Mouse (Mus musculus) midbrain, embryonic 15.5 days (tissue): ENCODE results near the gene Nrg3. TPM values are rescaled to one million over a fixed set of nuclear protein-coding genes. Genes with fewer than 3 reads are reported as not detected.
A peak's percentile ranks its signal among the peaks of the same experiment; 100 is the strongest.

ENCODE experiments used
- ATAC-seq: fragments of 200-750 bp; cut with Nextera tagmentation; replicated peaks from 2 replicates; pipeline ENCODE4 v1.8.0; 2017; ENCODE audit warnings: moderate TSS enrichment
- H3K27ac ChIP-seq: fragments of 300-500 bp; sonication (generic); 2 replicates; pipeline ENCODE4 v1.5.1; 2015; ENCODE audit warnings: mild to moderate bottlenecking, inconsistent platforms
- H3K27me3 ChIP-seq: fragments of 300-500 bp; sonication (generic); replicated peaks from 2 replicates; pipeline ENCODE4 v1.6.1; 2015; ENCODE audit warnings: inconsistent platforms
- H3K36me3 ChIP-seq: fragments of 300-500 bp; sonication (generic); replicated peaks from 2 replicates; pipeline ENCODE4 v1.6.1; 2015; ENCODE audit warnings: inconsistent platforms
- H3K4me1 ChIP-seq: fragments of 300-500 bp; sonication (generic); 2 replicates; pipeline ENCODE4 v1.6.1; 2015; ENCODE audit warnings: inconsistent platforms
- H3K4me2 ChIP-seq: fragments of 300-500 bp; sonication (generic); 2 replicates; pipeline ENCODE4 v1.6.1; 2015; ENCODE audit warnings: inconsistent platforms, mild to moderate bottlenecking, moderate library complexity
- H3K4me3 ChIP-seq: fragments of 300-500 bp; sonication (generic); 2 replicates; pipeline ENCODE4 v1.5.1; 2015; ENCODE audit warnings: mild to moderate bottlenecking, inconsistent platforms
- H3K9ac ChIP-seq: fragments of 300-500 bp; sonication (generic); 2 replicates; pipeline ENCODE4 v1.6.1; 2015; ENCODE audit warnings: mild to moderate bottlenecking, inconsistent platforms
- H3K9me3 ChIP-seq: fragments of 300-500 bp; sonication (generic); 2 replicates; pipeline ENCODE4 v1.6.1; 2016; ENCODE audit warnings: inconsistent platforms
- WGBS: fragments of 180-500 bp; shearing (Covaris S2); methylation state at CpG from one replicate; pipeline ENCODE4 v1.1.7; 2015; ENCODE audit warnings: mixed read lengths; 5-methylcytosine and 5-hydroxymethylcytosine counted together
- polyA plus RNA-seq: library from polyadenylated mRNA; unstranded; fragments of >200 nt; fragmentation: Nextera tagmentation; extraction: Ambion mirVana; gene quantifications from 2 replicates; pipeline ENCODE4 v1.2.1, GENCODE M21; 2015

Nrg3 gene
- polyA plus RNA-seq, 1 experiment from 2014 or later: 17.2 TPM

GRCm38 (mm10) chr14:39039046-39039445, 433.8 kb downstream of the Nrg3 start:
- Histone ChIP-seq H3K9me3 (no peaks in the 10 kb centered on the region), H3K36me3 (no peaks in the 10 kb centered on the region), H3K4me2 (no peak overlapping the region), H3K4me3 (no peak overlapping the region), H3K9ac (no peak overlapping the region), H3K4me1 (no peaks in the 10 kb centered on the region), H3K27me3 (no peaks in the 10 kb centered on the region), H3K27ac (no peak overlapping the region)
- ATAC-seq: no peak
- 67% methylated on average over 1 of the region's 1 CpGs for WGBS

- Histone ChIP-seq H3K36me3 (no peaks in the 10 kb centered on the region), H3K4me1 (no peaks in the 10 kb centered on the region), H3K4me3 (no peak overlapping the region), H3K4me2 (no peak overlapping the region), H3K9ac (no peak overlapping the region), H3K9me3 (no peaks in the 10 kb centered on the region), H3K27ac (no peak overlapping the region), H3K27me3 (no peaks in the 10 kb centered on the region)
- no peak for ATAC-seq
- 92% methylated on average over 3 of the region's 3 CpGs for WGBS
Measured at GRCm38 (mm10) chr14:39034482-39034881, 438.4 kb downstream of the Nrg3 start.

GRCm38 (mm10) chr14:39023065-39023464, 449.8 kb downstream of the Nrg3 start:
- no peak overlapping the region for H3K4me2 ChIP-seq
- 88% methylated on average over 2 of the region's 2 CpGs for WGBS
- no peaks in the 10 kb centered on the region for H3K27me3 ChIP-seq
- H3K27ac ChIP-seq: no peak overlapping the region
- H3K4me3 ChIP-seq: no peak overlapping the region
- no peak overlapping the region for H3K9ac ChIP-seq
- no peaks in the 10 kb centered on the region for H3K4me1 ChIP-seq
- no peak for ATAC-seq
- no peaks in the 10 kb centered on the region for H3K9me3 ChIP-seq
- H3K36me3 ChIP-seq: no peaks in the 10 kb centered on the region

GRCm38 (mm10) chr14:39014126-39014525, 458.8 kb downstream of the Nrg3 start:
- Histone ChIP-seq H3K4me3 (no peak overlapping the region), H3K9ac (no peak overlapping the region), H3K4me1 (no peaks in the 10 kb centered on the region), H3K27ac (no peak overlapping the region), H3K27me3 (no peaks in the 10 kb centered on the region), H3K36me3 (no peaks in the 10 kb centered on the region), H3K9me3 (no peaks in the 10 kb centered on the region), H3K4me2 (no peak overlapping the region)
- no peak for ATAC-seq

GRCm38 (mm10) chr14:38997843-38998242, 475.0 kb downstream of the Nrg3 start:
- Histone ChIP-seq H3K27ac (0 out of 2 replicates have a peak overlapping the region, but pooled peaks have one; percentile 50), H3K9ac (no peak overlapping the region), H3K9me3 (no peaks in the 10 kb centered on the region), H3K4me3 (no peak overlapping the region), H3K27me3 (no peaks in the 10 kb centered on the region), H3K4me2 (no peak overlapping the region), H3K4me1 (0 out of 2 replicates have a peak, but pooled peaks cover 3% of the 10 kb centered on the region), H3K36me3 (no peaks in the 10 kb centered on the region)
- 47% methylated on average over 3 of the region's 3 CpGs for WGBS
- no peak; the same call in 1 of the 2 replicates for ATAC-seq

GRCm38 (mm10) chr14:38992574-38992866, 480.4 kb downstream of the Nrg3 start:
- H3K4me1 ChIP-seq: peaks cover 7% of the 10 kb centered on the region; the same call in 1 of the 2 replicates
- no peak overlapping the region for H3K9ac ChIP-seq
- no peaks in the 10 kb centered on the region for H3K27me3 ChIP-seq
- 0 out of 2 replicates have a peak overlapping the region, but pooled peaks have one; percentile 26 for H3K27ac ChIP-seq
- H3K9me3 ChIP-seq: no peaks in the 10 kb centered on the region
- no peaks in the 10 kb centered on the region for H3K36me3 ChIP-seq
- no peak overlapping the region for H3K4me3 ChIP-seq
- 69% methylated on average over 1 of the region's 1 CpGs for WGBS
- H3K4me2 ChIP-seq: peak overlapping the region; percentile 12; the same call in 1 of the 2 replicates
- ATAC-seq: no peak; the same call in 1 of the 2 replicates

- H3K9me3 ChIP-seq: no peaks in the 10 kb centered on the region
- ATAC-seq: peak; percentile 77
- H3K4me3 ChIP-seq: no peak overlapping the region
- H3K4me1 ChIP-seq: peaks cover 7% of the 10 kb centered on the region; the same call in 1 of the 2 replicates
- no peaks in the 10 kb centered on the region for H3K27me3 ChIP-seq
- WGBS: 50% methylated on average over 7 of the region's 7 CpGs
- no peaks in the 10 kb centered on the region for H3K36me3 ChIP-seq
- no peak overlapping the region for H3K9ac ChIP-seq
- peak overlapping the region; percentile 12 for H3K4me2 ChIP-seq
- H3K27ac ChIP-seq: peak overlapping the region; percentile 26; the same call in 1 of the 2 replicates
Measured at GRCm38 (mm10) chr14:38991847-38992573, 480.9 kb downstream of the Nrg3 start.

GRCm38 (mm10) chr14:38959367-38959766, 513.5 kb downstream of the Nrg3 start:
- WGBS: 78% methylated on average over 7 of the region's 7 CpGs
- ATAC-seq: no peak
- no peaks in the 10 kb centered on the region for H3K4me1 ChIP-seq

GRCm38 (mm10) chr14:38937481-38937880, 535.4 kb downstream of the Nrg3 start:
- Histone ChIP-seq H3K4me1 (no peaks in the 10 kb centered on the region), H3K4me3 (no peak overlapping the region), H3K27me3 (no peaks in the 10 kb centered on the region), H3K4me2 (no peak overlapping the region), H3K27ac (no peak overlapping the region), H3K9ac (no peak overlapping the region), H3K9me3 (no peaks in the 10 kb centered on the region), H3K36me3 (no peaks in the 10 kb centered on the region)
- no peak for ATAC-seq
- WGBS: 59% methylated on average over 1 of the region's 1 CpGs

More at GRCm38 (mm10) chr14:38959367-38959766, 513.5 kb downstream of the Nrg3 start:
- Histone ChIP-seq H3K27me3 (no peaks in the 10 kb centered on the region), H3K4me2 (no peak overlapping the region), H3K27ac (no peak overlapping the region), H3K4me3 (no peak overlapping the region), H3K9ac (no peak overlapping the region), H3K36me3 (no peaks in the 10 kb centered on the region), H3K9me3 (no peaks in the 10 kb centered on the region)

- H3K4me1 ChIP-seq: no peaks in the 10 kb centered on the region
- H3K4me2 ChIP-seq: no peak overlapping the region
- H3K4me3 ChIP-seq: no peak overlapping the region
- no peak for ATAC-seq
- WGBS: 57% methylated on average over 2 of the region's 2 CpGs
- no peaks in the 10 kb centered on the region for H3K36me3 ChIP-seq
- no peaks in the 10 kb centered on the region for H3K9me3 ChIP-seq
- no peak overlapping the region for H3K9ac ChIP-seq
- no peaks in the 10 kb centered on the region for H3K27me3 ChIP-seq
- H3K27ac ChIP-seq: no peak overlapping the region
Measured at GRCm38 (mm10) chr14:38936483-38937054, 536.3 kb downstream of the Nrg3 start.

- ATAC-seq: peak; percentile 78
- 78% methylated on average over 1 of the region's 1 CpGs for WGBS
- no peaks in the 10 kb centered on the region for H3K36me3 ChIP-seq
- H3K27ac ChIP-seq: no peak overlapping the region
- no peaks in the 10 kb centered on the region for H3K4me1 ChIP-seq
- H3K4me2 ChIP-seq: no peak overlapping the region
- no peaks in the 10 kb centered on the region for H3K9me3 ChIP-seq
- no peak overlapping the region for H3K9ac ChIP-seq
- H3K27me3 ChIP-seq: no peaks in the 10 kb centered on the region
- no peak overlapping the region for H3K4me3 ChIP-seq
Measured at GRCm38 (mm10) chr14:38923652-38924051, 549.2 kb downstream of the Nrg3 start.

GRCm38 (mm10) chr14:38920800-38921199, 552.1 kb downstream of the Nrg3 start:
- Histone ChIP-seq H3K4me1 (no peaks in the 10 kb centered on the region), H3K4me3 (no peak overlapping the region), H3K9ac (no peak overlapping the region), H3K9me3 (no peaks in the 10 kb centered on the region), H3K4me2 (no peak overlapping the region), H3K27me3 (no peaks in the 10 kb centered on the region), H3K36me3 (no peaks in the 10 kb centered on the region), H3K27ac (no peak overlapping the region)
- WGBS: 82% methylated on average over 2 of the region's 2 CpGs
- ATAC-seq: no peak

- 68% methylated on average over 2 of the region's 2 CpGs for WGBS
- no peak for ATAC-seq
- H3K4me2 ChIP-seq: no peak overlapping the region
Measured at GRCm38 (mm10) chr14:38870591-38870990, 602.3 kb downstream of the Nrg3 start.

More at GRCm38 (mm10) chr14:38870591-38870990, 602.3 kb downstream of the Nrg3 start:
- Histone ChIP-seq H3K9ac (no peak overlapping the region), H3K36me3 (no peaks in the 10 kb centered on the region), H3K4me1 (no peaks in the 10 kb centered on the region), H3K27ac (no peak overlapping the region), H3K4me3 (no peak overlapping the region), H3K27me3 (no peaks in the 10 kb centered on the region), H3K9me3 (no peaks in the 10 kb centered on the region)
